Mouse (Mus musculus) WW6 (cell line): ENCODE measurements around the gene Prss53.

Experiments used
- DNase-seq: peaks from one replicate; pipeline ENCODE4 v3.0.0-alpha.2; 2013; ENCODE audit warnings: low read depth, low spot score

Prss53 gene

DNA sequence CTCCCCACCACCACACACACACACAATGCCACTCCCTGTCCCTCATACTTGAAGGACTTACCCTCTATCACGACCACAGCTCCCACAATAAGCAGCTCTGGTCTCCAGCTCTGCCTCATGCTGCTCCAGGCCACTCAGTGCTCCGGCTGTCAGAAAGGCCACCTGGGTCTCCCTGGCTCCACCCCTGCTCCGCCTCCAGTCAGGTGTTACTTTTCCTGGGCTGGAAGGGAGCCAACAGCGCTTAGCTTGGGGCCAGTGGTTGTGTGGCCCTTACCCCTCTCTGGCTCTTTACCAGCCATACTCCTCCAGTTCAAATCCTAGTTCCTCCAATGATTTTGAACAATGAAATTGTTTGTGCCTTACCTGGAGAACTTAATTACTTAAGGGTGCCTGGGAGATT lies at the start of gene Prss53:
Gene Prss53 (minus strand): TSS at position 173 of the 400 bp plus-strand sequence.
- DNase-seq: no peak

DNA sequence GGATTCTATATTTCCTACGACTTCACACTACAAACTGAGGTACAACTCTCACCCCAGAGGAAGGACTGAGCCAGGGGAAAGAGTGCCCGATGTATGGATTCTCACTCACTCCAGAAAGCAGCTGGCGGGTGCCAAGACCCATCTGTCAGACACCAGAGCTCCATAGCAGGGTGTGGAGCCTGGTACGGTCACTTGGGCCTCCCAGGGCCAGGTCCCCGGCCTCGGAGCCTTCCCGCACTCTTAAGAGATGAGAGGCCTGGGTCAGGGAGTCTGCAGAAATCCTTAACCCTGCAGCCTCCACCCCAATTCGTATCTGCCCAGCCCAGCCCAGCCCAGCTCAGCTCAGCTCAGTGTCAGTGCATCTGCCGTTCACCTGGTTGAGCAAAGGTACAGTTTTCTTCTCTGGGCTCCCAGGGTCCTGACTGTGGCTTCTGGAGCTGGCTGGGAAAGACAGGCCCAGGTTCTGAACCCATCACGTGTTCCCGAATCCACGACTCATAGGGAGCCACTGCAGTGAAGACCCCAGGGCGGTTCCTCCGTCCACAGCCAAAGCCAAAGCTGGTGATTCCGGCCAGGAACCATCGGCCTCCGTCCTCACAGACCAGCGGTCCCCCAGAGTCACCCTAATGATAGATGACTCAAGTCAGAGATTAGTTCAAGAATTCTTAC lies 45.6 kb upstream of the Prss53 start:
- DNase-seq: no peak

- no peak for DNase-seq
These were observed 45.0 kb upstream of the Prss53 start for GRCm38 (mm10) chr7:127935748-127936159.

- peak; percentile 87 for DNase-seq
These were observed 44.4 kb upstream of the Prss53 start for GRCm38 (mm10) chr7:127935028-127935722.

DNA sequence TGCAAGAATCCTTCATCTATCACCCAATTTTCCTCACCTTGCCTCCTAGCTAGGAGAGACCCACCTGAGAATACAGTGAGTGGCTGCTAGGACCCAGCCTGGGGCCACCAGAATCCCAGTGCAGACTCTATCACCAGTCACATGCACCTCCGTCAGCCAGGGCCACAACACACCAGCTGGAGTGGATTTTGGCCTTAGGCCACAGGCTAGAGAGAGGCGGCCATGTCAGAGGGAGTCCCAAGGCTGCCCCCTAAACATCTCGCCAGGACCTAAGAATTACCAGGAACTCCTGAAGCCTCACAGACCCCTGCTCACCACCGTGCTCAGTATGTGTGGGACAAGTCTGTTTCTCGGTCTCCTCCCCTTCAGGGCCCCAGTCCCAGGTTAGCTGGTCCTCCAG lies 43.3 kb upstream of the Prss53 start:
- DNase-seq: no peak

- no peak for DNase-seq
These were observed 41.7 kb upstream of the Prss53 start for GRCm38 (mm10) chr7:127932273-127933031.

DNA sequence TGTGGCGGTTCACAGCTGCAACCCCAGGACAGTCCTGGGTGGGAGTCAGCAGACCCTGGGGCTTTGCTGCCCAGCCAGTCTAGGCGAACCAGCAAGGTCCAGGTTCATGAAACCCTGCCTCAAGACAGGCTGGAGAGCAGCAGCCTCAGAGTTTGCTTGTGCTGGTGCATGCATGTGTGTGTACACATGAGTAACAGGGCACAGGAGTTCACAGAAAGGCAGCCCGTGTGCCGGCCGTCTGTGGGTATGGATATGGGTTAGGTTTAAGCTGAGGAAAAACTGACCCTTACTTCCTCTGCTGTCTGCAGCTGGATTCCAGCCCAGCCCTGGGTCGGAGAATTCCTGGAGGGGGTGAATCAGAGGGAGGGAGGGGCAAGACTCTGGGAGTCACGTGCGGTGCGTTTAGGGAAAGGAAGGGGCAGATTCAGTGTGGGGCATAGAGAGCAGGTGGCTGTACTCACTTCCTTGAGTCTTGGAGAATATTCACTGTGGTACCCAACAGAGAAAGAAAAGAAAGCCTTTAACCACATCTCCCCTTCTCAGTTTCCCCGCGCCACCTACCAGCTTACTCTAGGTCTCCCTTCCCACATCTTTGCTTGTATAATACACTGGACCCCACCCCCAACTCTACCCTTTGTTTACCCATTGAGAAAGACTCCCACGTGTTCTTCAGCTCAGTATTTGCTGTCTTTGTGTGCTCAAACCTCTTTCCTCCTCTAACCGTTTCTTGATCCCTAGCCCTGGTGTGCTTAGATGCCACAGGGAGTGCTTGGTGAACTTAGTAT lies 40.8 kb upstream of the Prss53 start:
- no peak for DNase-seq

DNA sequence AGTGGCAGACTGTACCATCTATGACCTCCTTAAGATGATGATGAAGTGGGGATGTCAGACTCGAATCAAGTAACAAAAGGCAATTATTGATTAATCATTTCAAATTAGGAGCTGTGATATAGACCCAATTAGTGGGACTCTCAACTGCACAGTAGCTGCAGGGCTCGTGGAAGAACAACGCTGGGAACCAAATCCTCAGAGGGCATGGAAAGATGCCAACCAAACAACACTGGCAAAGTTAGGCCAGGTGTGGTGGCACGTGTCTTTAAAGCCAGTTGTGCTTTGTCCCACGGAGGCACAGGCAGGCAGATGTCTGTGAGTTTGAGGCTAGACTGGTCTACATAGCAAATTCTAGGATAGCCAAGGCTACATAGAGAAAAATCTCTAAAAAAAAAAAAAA lies 39.9 kb upstream of the Prss53 start:
- DNase-seq: no peak

GRCm38 (mm10) chr7:127929923-127930322 lies 39.2 kb upstream of the Prss53 start, which contains the start of gene Prss8:
Prss8 (minus strand) TSS chr7:127930104.
- DNase-seq: no peak

- DNase-seq: no peak
These were observed 37.8 kb upstream of the Prss53 start for GRCm38 (mm10) chr7:127928596-127928995.

- no peak for DNase-seq
These were observed 37.0 kb upstream of the Prss53 start for GRCm38 (mm10) chr7:127927726-127928125.

DNA sequence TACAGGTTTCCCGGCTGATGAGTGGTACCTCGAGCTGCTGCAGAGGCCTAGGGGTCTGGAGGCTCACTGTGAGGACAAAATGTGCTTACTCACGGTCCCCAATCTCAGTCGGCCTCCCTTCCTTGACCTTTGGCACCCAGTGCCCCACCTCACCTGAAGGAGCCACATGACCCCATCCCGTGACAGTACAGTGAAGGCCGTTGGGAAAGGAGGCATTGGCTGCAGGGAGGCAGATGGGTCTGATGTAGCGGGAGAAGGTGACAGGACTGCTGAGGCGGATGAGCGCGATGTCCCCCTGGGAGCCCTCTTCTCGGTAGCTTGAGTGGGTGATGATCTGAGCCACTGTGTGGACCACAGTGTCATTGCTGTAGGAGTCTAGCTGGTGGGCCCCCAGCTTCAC lies 36.1 kb upstream of the Prss53 start:
- DNase-seq: no peak

GRCm38 (mm10) chr7:127926066-127926465 lies 35.3 kb upstream of the Prss53 start:
- DNase-seq: no peak

- no peak for DNase-seq
These were observed 34.5 kb upstream of the Prss53 start for GRCm38 (mm10) chr7:127925252-127925651.

DNA sequence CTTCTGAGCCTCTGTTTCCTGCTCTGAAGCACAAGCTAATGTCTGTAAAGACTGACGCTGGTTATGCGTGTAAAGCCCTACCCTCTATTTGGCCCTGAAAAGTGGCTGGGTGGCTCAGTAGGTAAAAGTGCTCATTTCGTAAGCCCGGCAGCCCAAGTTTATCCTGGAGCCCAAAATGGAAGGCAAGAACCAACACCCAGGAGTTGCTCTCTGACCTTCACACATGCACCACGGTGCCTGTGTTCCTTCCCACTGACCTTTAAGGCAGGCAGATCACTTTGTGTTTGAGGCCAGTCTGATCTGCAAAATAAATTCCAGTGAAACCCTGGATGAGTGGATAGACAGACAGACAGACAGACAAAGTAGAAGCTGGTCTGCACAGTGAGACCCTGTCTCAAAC lies 32.9 kb upstream of the Prss53 start:
- no peak for DNase-seq

DNA sequence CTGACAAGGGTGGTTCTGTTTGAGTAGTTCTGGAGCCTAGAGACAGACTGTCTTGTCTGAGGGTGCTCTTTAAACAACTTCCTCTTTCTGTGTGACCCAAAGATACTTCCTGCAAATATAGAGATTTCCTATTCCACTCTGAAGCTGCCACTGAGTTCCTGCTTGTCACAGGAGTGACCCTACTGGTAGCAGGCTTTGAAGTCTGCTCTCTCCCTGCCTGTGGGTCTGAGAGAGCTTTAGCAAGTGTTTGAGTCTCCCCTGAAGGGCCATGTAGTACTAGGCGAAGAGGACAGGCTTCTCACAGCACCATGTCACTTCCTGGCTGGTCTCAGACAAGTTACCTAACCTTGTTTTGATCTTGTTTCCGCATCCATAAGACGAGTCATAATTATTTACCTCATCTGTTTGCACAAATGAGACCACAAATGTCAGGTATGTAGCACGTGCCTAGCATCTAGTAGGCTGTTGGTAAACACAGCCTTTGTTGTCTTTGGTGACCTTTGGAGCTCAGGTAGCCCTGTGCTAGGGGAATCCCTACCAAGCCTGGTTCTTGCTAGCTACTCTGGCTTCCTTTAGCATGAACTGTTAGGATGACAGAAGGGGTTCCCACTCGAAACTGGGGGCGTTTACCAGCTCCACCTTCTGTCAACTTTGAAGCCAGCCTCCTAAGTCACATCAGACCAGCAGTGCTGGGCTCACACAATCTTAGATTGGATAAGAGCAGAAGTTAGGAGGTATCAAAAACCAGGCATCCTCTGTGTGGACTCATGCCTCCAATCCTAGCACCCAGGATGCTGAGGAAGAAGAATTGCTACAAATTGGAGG lies 31.9 kb upstream of the Prss53 start:
- no peak for DNase-seq

DNA sequence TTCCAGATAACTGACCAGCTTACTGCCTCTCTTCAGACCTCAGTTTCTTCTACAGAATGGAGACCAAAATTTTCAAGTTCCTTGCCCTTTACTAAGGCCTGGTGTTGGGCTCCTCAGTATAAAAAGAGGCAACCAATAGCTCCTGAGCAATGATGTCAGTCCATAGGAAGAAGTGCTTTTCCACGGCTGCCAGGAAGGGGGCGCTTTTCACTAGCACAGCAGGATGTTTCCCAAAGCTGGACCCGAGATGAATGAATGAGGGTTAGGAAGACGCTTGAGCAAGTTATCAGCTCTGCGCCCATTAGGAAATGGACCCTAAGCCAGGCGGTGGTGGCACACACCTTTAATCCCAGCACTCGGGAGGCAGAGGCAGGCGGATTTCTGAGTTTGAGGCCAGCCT lies 30.7 kb upstream of the Prss53 start:
- DNase-seq: no peak

GRCm38 (mm10) chr7:127919290-127919689 lies 28.5 kb upstream of the Prss53 start:
- DNase-seq: no peak

GRCm38 (mm10) chr7:127918203-127918602 lies 27.4 kb upstream of the Prss53 start:
- no peak for DNase-seq

GRCm38 (mm10) chr7:127915293-127915692 lies 24.5 kb upstream of the Prss53 start:
- no peak for DNase-seq

- DNase-seq: no peak
These were observed 22.2 kb upstream of the Prss53 start for GRCm38 (mm10) chr7:127912938-127913337.
